Mouse (Mus musculus) cerebral cortex, adult 2 months (tissue): ENCODE data around the gene Dgkh.

Experiments
- WGBS: fragments of 180-500 bp; shearing (Covaris S2); methylation state at CpG from one replicate; pipeline ENCODE4 v1.1.7; 2018; 5-methylcytosine and 5-hydroxymethylcytosine counted together

Gene Dgkh

GRCm38 (mm10) chr14:78676457-78676856 lies 56.1 kb downstream of the Dgkh start:
- WGBS, result 43% methylated on average over 6 of the region's 6 CpGs

GRCm38 (mm10) chr14:78674606-78675005 lies 58.0 kb downstream of the Dgkh start:
- WGBS, result 72% methylated on average over 9 of the region's 9 CpGs

GRCm38 (mm10) chr14:78669986-78670385 lies 62.6 kb downstream of the Dgkh start:
- WGBS, result 74% methylated on average over 10 of the region's 10 CpGs

GRCm38 (mm10) chr14:78668291-78668690 lies 64.3 kb downstream of the Dgkh start:
- 15% methylated on average over 6 of the region's 6 CpGs for WGBS

- 53% methylated on average over 5 of the region's 5 CpGs for WGBS
These were observed 64.8 kb downstream of the Dgkh start for GRCm38 (mm10) chr14:78667763-78668162.

- 44% methylated on average over 5 of the region's 5 CpGs for WGBS
These were observed 69.9 kb downstream of the Dgkh start for GRCm38 (mm10) chr14:78662641-78663040.

GRCm38 (mm10) chr14:78661462-78661861 lies 71.1 kb downstream of the Dgkh start:
- 50% methylated on average over 14 of the region's 14 CpGs for WGBS

GRCm38 (mm10) chr14:78658697-78659096 lies 73.9 kb downstream of the Dgkh start:
- 97% methylated on average over 6 of the region's 6 CpGs for WGBS

GRCm38 (mm10) chr14:78656832-78657626 lies 75.5 kb downstream of the Dgkh start:
- 77% methylated on average over 18 of the region's 18 CpGs for whole genome bisulfite sequencing

- 70% methylated on average over 7 of the region's 7 CpGs for WGBS
These were observed 77.5 kb downstream of the Dgkh start for GRCm38 (mm10) chr14:78654939-78655556.

GRCm38 (mm10) chr14:78654196-78654595 lies 78.4 kb downstream of the Dgkh start:
- 79% methylated on average over 10 of the region's 10 CpGs for whole genome bisulfite sequencing

GRCm38 (mm10) chr14:78653333-78653732 lies 79.2 kb downstream of the Dgkh start:
- 93% methylated on average over 5 of the region's 5 CpGs for WGBS

- 80% methylated on average over 7 of the region's 7 CpGs for WGBS
These were observed 80.9 kb downstream of the Dgkh start for GRCm38 (mm10) chr14:78651696-78652095.

- WGBS, result 48% methylated on average over 9 of the region's 9 CpGs
These were observed 82.0 kb downstream of the Dgkh start for GRCm38 (mm10) chr14:78650379-78651095.

- WGBS, result 52% methylated on average over 21 of the region's 21 CpGs
These were observed 82.9 kb downstream of the Dgkh start for GRCm38 (mm10) chr14:78649525-78650274.

GRCm38 (mm10) chr14:78645622-78646021 lies 87.0 kb downstream of the Dgkh start:
- 80% methylated on average over 3 of the region's 3 CpGs for WGBS

- 63% methylated on average over 7 of the region's 7 CpGs for WGBS
These were observed 91.3 kb downstream of the Dgkh start for GRCm38 (mm10) chr14:78641314-78641713.

- WGBS, result 62% methylated on average over 5 of the region's 5 CpGs
These were observed 92.9 kb downstream of the Dgkh start for GRCm38 (mm10) chr14:78639691-78640090.

- 73% methylated on average over 14 of the region's 14 CpGs for WGBS
These were observed 96.8 kb downstream of the Dgkh start for GRCm38 (mm10) chr14:78635612-78636400.

- WGBS, result 68% methylated on average over 6 of the region's 6 CpGs
These were observed 99.8 kb downstream of the Dgkh start for GRCm38 (mm10) chr14:78632747-78633146.
